Mouse (Mus musculus) heart, postnatal 0 days (tissue): ENCODE data around the gene Olfr69. TPM values are rescaled to one million over a fixed set of nuclear protein-coding genes. Genes with fewer than 3 reads are reported as not detected.
"Not testable (repeated sequence)": the region's sequence is repeated elsewhere in the genome, so short reads cannot be mapped to it uniquely, and the experiment has no call there.

ENCODE experiments used
- ATAC-seq: fragments of 200-750 bp; cut with Nextera tagmentation; 2 replicates; pipeline ENCODE4 v1.8.0; 2017; ENCODE audit warnings: low read depth, moderate number of reproducible peaks, moderate library complexity; ENCODE audit not compliant: insufficient read depth
- DNase-seq: peaks from one replicate; pipeline ENCODE4 v3.0.0-alpha.2; 2016; ENCODE audit warnings: low spot score
- H3K27ac ChIP-seq: fragments of 300-500 bp; sonication (generic); 2 replicates; pipeline ENCODE4 v1.5.1; 2014; ENCODE audit warnings: low read depth, mild to moderate bottlenecking
- H3K27me3 ChIP-seq: fragments of 300-500 bp; sonication (generic); 2 replicates; pipeline ENCODE4 v1.6.1; 2014; ENCODE audit warnings: low read length, mixed read lengths; ENCODE audit not compliant: control insufficient read depth, insufficient read depth
- H3K36me3 ChIP-seq: fragments of 300-500 bp; sonication (generic); replicated peaks from 2 replicates; pipeline ENCODE4 v1.6.1; 2014; ENCODE audit warnings: low read length, mixed read lengths; ENCODE audit not compliant: control insufficient read depth, insufficient read depth
- H3K4me1 ChIP-seq: fragments of 300-500 bp; sonication (generic); 2 replicates; pipeline ENCODE4 v1.6.1; 2014; ENCODE audit warnings: antibody characterized with exemption; ENCODE audit not compliant: control insufficient read depth, insufficient read depth
- H3K4me2 ChIP-seq: fragments of 300-500 bp; sonication (generic); 2 replicates; pipeline ENCODE4 v1.6.1; 2014; ENCODE audit warnings: low read depth, mild to moderate bottlenecking, low read length, moderate library complexity
- H3K4me3 ChIP-seq: fragments of 300-500 bp; sonication (generic); 2 replicates; pipeline ENCODE4 v1.5.1; 2014; ENCODE audit warnings: low read depth, low read length
- H3K9ac ChIP-seq: fragments of 300-500 bp; sonication (generic); replicated peaks from 2 replicates; pipeline ENCODE4 v1.6.1; 2014; ENCODE audit warnings: low read depth, low read length, mixed read lengths
- H3K9me3 ChIP-seq: fragments of 300-500 bp; sonication (generic); replicated peaks from 2 replicates; pipeline ENCODE4 v1.6.1; 2016; ENCODE audit warnings: low read length; ENCODE audit not compliant: control insufficient read depth
- CTCF ChIP-seq: IDR thresholded peaks from 2 replicates; pipeline ENCODE4 v1.5.1; 2016; ENCODE audit warnings: antibody characterized with exemption, control low read depth, low read depth
- EP300 ChIP-seq: IDR thresholded peaks from 2 replicates; pipeline ENCODE4 v1.6.1; 2016; ENCODE audit warnings: antibody characterized with exemption, low read depth
- WGBS: fragments of 180-500 bp; shearing (Covaris S2); extraction: QIAGEN DNeasy Blood & Tissue Kit; methylation state at CpG from one replicate; pipeline ENCODE4 v1.1.7; 2014; 5-methylcytosine and 5-hydroxymethylcytosine counted together
- polyA plus RNA-seq: library from polyadenylated mRNA; unstranded; fragments of >200 nt; fragmentation: Nextera tagmentation; extraction: Ambion mirVana; gene quantifications from 2 replicates; pipeline ENCODE4 v1.2.1, GENCODE M21; 2015
- total RNA-seq: library from RNA; depleted of rRNA; stranded (reverse); fragments of >200 nt; gene quantifications from 2 replicates; pipeline ENCODE4 v1.2.3, GENCODE M21; 2014; ENCODE audit warnings: low replicate concordance; rRNA removed

Olfr69 gene
- not detected in 2 replicates for total RNA-seq
- polyA plus RNA-seq: not detected in 2 replicates

DNA sequence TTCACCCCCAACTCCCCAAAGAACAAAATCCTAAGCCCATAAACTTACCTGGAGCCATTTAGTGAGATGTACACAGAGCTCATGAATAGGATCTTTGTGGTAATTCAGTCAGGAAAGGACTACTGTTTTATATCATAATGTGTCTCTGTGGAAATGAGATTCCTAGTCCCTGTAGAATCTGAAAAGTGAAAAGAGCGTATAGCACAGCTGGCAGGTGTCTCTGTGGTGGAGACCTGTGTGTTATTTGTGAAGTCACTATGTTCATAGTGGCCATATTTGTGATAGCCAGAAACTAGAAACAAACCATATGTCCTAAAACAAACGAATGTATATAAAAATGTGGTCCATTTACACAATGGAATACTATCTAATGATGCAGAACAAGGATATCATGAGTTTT, at the start of gene Olfr69:
Gene Olfr69, minus strand, starts transcription at position 101 of the 400 bp plus-strand sequence.
- 66% methylated on average over 2 of the region's 2 CpGs for WGBS
- no peak within 1 kb of the TSS for H3K4me3 ChIP-seq
- H3K27ac ChIP-seq: no peak within 1 kb of the TSS
- H3K27me3 ChIP-seq: no peaks in the 10 kb centered on the region
- no peaks in the 10 kb centered on the region for H3K4me1 ChIP-seq
- ATAC-seq (no peak), DNase-seq (no peak)
- TF ChIP-seq CTCF: no peak
- no peak for TF ChIP-seq EP300
- no peaks in the 10 kb centered on the region for H3K9me3 ChIP-seq
- no peak within 1 kb of the TSS for H3K4me2 ChIP-seq
- no peaks in the 10 kb centered on the region for H3K36me3 ChIP-seq
- no peak within 1 kb of the TSS for H3K9ac ChIP-seq

DNA sequence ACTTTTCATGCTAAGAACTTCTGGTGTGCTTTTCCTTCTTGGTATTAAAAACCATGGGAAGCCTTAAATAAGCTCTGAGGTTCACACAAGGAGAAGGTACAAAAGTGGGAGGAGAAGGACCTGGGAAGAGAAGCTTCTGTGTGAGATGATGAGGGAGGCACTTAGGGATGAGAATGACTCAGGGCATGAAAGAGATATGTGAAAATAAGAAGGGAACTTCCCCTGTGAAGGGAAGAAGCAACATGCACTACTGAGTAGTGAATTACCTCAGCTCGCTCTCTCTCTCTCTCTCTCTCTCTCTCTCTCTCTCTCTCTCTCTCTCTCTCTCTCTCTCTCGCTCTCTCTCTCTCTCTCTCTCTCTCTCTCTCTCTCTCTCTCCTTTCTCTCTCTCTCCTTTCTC, 43.7 kb upstream of the Olfr69 start:
- H3K9ac ChIP-seq, H3K36me3 ChIP-seq, ATAC-seq, H3K4me1 ChIP-seq, H3K27me3 ChIP-seq, H3K4me3 ChIP-seq, H3K4me2 ChIP-seq, H3K27ac ChIP-seq, DNase-seq, H3K9me3 ChIP-seq: not testable (repeated sequence)
- 89% methylated on average over 1 of the region's 2 CpGs for WGBS

- H3K36me3 ChIP-seq: no peaks in the 10 kb centered on the region
- H3K4me3 ChIP-seq: no peak within 1 kb of the TSS
- no peak for ATAC-seq
- no peak within 1 kb of the TSS for H3K27ac ChIP-seq
- H3K4me2 ChIP-seq: no peak within 1 kb of the TSS
- no peak within 1 kb of the TSS for H3K9ac ChIP-seq
- H3K4me1 ChIP-seq: no peaks in the 10 kb centered on the region
- 88% methylated on average over 3 of the region's 3 CpGs for WGBS
- H3K9me3 ChIP-seq: no peaks in the 10 kb centered on the region
- DNase-seq: no peak
- TF ChIP-seq CTCF (no peak), EP300 (no peak)
- no peaks in the 10 kb centered on the region for H3K27me3 ChIP-seq
Measured at GRCm38 (mm10) chr7:103813766-103814165, 42.4 kb upstream of the Olfr69 start, which contains the start of gene Hbb-bt. Hbb-bt (minus strand) TSS chr7:103813996.

GRCm38 (mm10) chr7:103813152-103813551, 41.8 kb upstream of the Olfr69 start:
- not testable (repeated sequence) for ATAC-seq, H3K9ac ChIP-seq, H3K4me1 ChIP-seq, H3K4me3 ChIP-seq, H3K27ac ChIP-seq, DNase-seq, H3K4me2 ChIP-seq, H3K27me3 ChIP-seq, H3K9me3 ChIP-seq, H3K36me3 ChIP-seq
- WGBS: no CpG with 5 or more reads among the region's 3 CpGs

GRCm38 (mm10) chr7:103812174-103812573, 40.8 kb upstream of the Olfr69 start:
- Histone ChIP-seq H3K27me3 (no peaks in the 10 kb centered on the region), H3K9me3 (no peaks in the 10 kb centered on the region), H3K9ac (no peak overlapping the region), H3K4me1 (no peaks in the 10 kb centered on the region), H3K36me3 (no peaks in the 10 kb centered on the region), H3K27ac (no peak overlapping the region), H3K4me2 (no peak overlapping the region), H3K4me3 (no peak overlapping the region)
- no peak for DNase-seq
- no peak for ATAC-seq
- no peak for TF ChIP-seq CTCF
- no peak for TF ChIP-seq EP300
- WGBS: 33% methylated on average over 1 of the region's 1 CpGs

DNA sequence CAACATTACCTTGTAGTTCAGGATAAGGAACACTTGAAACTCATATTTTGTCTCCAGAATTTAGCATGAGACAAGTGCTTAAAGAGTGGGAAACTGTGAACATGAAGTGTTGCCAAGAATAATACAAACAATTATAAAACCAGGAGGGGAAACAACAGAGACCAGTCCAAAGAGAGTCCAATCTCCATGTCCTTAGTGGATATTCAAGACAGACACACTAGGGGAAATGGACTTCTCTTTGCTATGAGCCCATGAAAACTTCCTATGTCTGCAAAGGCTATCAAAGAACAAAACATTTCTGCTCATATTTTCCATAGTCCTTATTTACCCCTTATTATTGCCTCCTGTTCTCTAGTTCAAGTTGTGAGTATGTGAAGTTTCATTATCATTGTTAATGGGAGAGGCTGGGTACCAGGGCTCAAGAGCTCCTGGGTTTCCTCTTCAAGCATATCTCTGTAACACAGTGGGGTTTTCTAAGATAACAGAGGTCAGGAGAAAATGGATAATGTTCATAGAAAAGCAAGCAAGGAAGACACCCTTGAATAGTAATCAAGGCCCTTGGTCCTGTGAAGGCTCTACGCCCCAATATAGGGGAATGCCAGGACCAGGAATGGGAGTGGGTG, 39.9 kb upstream of the Olfr69 start:
- no peak for ATAC-seq
- no peak overlapping the region for H3K4me2 ChIP-seq
- WGBS: 59% methylated on average over 1 of the region's 1 CpGs
- no peaks in the 10 kb centered on the region for H3K27me3 ChIP-seq
- H3K36me3 ChIP-seq: no peaks in the 10 kb centered on the region
- TF ChIP-seq CTCF: no peak
- H3K9ac ChIP-seq: no peak overlapping the region
- no peak overlapping the region for H3K4me3 ChIP-seq
- no peaks in the 10 kb centered on the region for H3K4me1 ChIP-seq
- no peaks in the 10 kb centered on the region for H3K9me3 ChIP-seq
- DNase-seq: no peak
- H3K27ac ChIP-seq: no peak overlapping the region
